Mouse (Mus musculus): ENCODE measurements at regions not wholly inside any gene's neighbourhood (a gene's known extent, or its start where the extent isn't known, plus 50 kb on each side); places are given as distances from the start of the nearest gene placed in this dataset.

- TF ChIP-seq CTCF (IDR thresholded peaks at IDR 0.05; ENCODE audit: low read depth) (no peak), EP300 (IDR thresholded peaks at IDR 0.05; ENCODE audit: low read depth) (no peak)
Measured at GRCm38 (mm10) chr4:26255889-26256288, 90.8 kb downstream of the Manea start.
